Mouse (Mus musculus) midbrain, embryonic 16.5 days (tissue): ENCODE measurements around the gene Ttc33. TPM values are rescaled to one million over a fixed set of nuclear protein-coding genes. Genes with fewer than 3 reads are reported as not detected.

ENCODE experiments used
- ATAC-seq: fragments of 200-750 bp; cut with Nextera tagmentation; 2 replicates; pipeline ENCODE4 v1.8.0; 2017; ENCODE audit warnings: moderate TSS enrichment
- H3K27ac ChIP-seq: fragments of 300-500 bp; sonication (generic); 2 replicates; pipeline ENCODE4 v1.5.1; 2014; ENCODE audit warnings: mild to moderate bottlenecking, low read length, mixed read lengths
- H3K27me3 ChIP-seq: fragments of 300-500 bp; sonication (generic); 2 replicates; pipeline ENCODE4 v1.6.1; 2014; ENCODE audit warnings: low read depth, low read length, mixed read lengths; ENCODE audit not compliant: control insufficient read depth, insufficient read depth
- H3K36me3 ChIP-seq: fragments of 300-500 bp; sonication (generic); 2 replicates; pipeline ENCODE4 v1.6.1; 2014; ENCODE audit warnings: mild to moderate bottlenecking, low read length, moderate library complexity, mixed read lengths; ENCODE audit not compliant: control insufficient read depth, insufficient read depth
- H3K4me1 ChIP-seq: fragments of 300-500 bp; sonication (generic); 2 replicates; pipeline ENCODE4 v1.6.1; 2014; ENCODE audit warnings: mild to moderate bottlenecking, low read length, mixed read lengths; ENCODE audit not compliant: control insufficient read depth, insufficient read depth
- H3K4me2 ChIP-seq: fragments of 300-500 bp; sonication (generic); 2 replicates; pipeline ENCODE4 v1.6.1; 2014; ENCODE audit warnings: mild to moderate bottlenecking, low read length, mixed read lengths
- H3K4me3 ChIP-seq: fragments of 300-500 bp; sonication (generic); 2 replicates; pipeline ENCODE4 v1.5.1; 2014; ENCODE audit warnings: low read depth, mild to moderate bottlenecking, low read length, moderate library complexity, mixed read lengths
- H3K9ac ChIP-seq: fragments of 300-500 bp; sonication (generic); 2 replicates; pipeline ENCODE4 v1.6.1; 2014; ENCODE audit warnings: low read depth, low read length, mixed read lengths
- H3K9me3 ChIP-seq: fragments of 300-500 bp; sonication (generic); replicated peaks from 2 replicates; pipeline ENCODE4 v1.6.1; 2014; ENCODE audit warnings: mild to moderate bottlenecking, low read length, mixed read lengths; ENCODE audit not compliant: control insufficient read depth, poor library complexity, severe bottlenecking
- WGBS: fragments of 180-500 bp; shearing (Covaris S2); extraction: QIAGEN DNeasy Blood & Tissue Kit; methylation state at CpG from one replicate; pipeline ENCODE4 v1.1.7; 2014; 5-methylcytosine and 5-hydroxymethylcytosine counted together
- polyA plus RNA-seq: library from polyadenylated mRNA; unstranded; fragments of >200 nt; fragmentation: Nextera tagmentation; extraction: Ambion mirVana; gene quantifications from 2 replicates; pipeline ENCODE4 v1.2.1, GENCODE M21; 2015

Gene Ttc33
- polyA plus RNA-seq, 1 experiment from 2014 or later = 58.0 TPM

GRCm38 (mm10) chr15:5165121-5165773 is 20.1 kb upstream of the Ttc33 start:
- H3K36me3 ChIP-seq = peaks cover 14% of the 10 kb centered on the region
- H3K4me2 ChIP-seq = no peak overlapping the region
- H3K27ac ChIP-seq = no peak overlapping the region
- H3K4me1 ChIP-seq = no peaks in the 10 kb centered on the region
- H3K27me3 ChIP-seq = no peaks in the 10 kb centered on the region
- H3K9ac ChIP-seq = no peak overlapping the region
- no peaks in the 10 kb centered on the region for H3K9me3 ChIP-seq
- WGBS = 90% methylated on average over 12 of the region's 12 CpGs
- no peak overlapping the region for H3K4me3 ChIP-seq
- ATAC-seq = no peak

GRCm38 (mm10) chr15:5173217-5173820 is 12.0 kb upstream of the Ttc33 start:
- no peak overlapping the region for H3K4me2 ChIP-seq
- no peak for ATAC-seq
- no peak overlapping the region for H3K4me3 ChIP-seq
- no peaks in the 10 kb centered on the region for H3K9me3 ChIP-seq
- no peak overlapping the region for H3K27ac ChIP-seq
- 94% methylated on average over 12 of the region's 12 CpGs for WGBS
- H3K4me1 ChIP-seq = no peaks in the 10 kb centered on the region
- no peak overlapping the region for H3K9ac ChIP-seq
- no peaks in the 10 kb centered on the region for H3K27me3 ChIP-seq
- H3K36me3 ChIP-seq = peaks cover 22% of the 10 kb centered on the region

- H3K9me3 ChIP-seq = no peaks in the 10 kb centered on the region
- H3K27me3 ChIP-seq = no peaks in the 10 kb centered on the region
- 42% methylated on average over 10 of the region's 11 CpGs for WGBS
- no peaks in the 10 kb centered on the region for H3K36me3 ChIP-seq
- peak overlapping the region; percentile 62 for H3K4me3 ChIP-seq
- H3K4me2 ChIP-seq = peak overlapping the region; percentile 68
- ATAC-seq = peak; percentile 66
- H3K9ac ChIP-seq = peak overlapping the region; percentile 61
- peak overlapping the region; percentile 91 for H3K27ac ChIP-seq
- peaks cover 17% of the 10 kb centered on the region for H3K4me1 ChIP-seq
These were observed 526 bp upstream of the Ttc33 start for GRCm38 (mm10) chr15:5184668-5185330.

GRCm38 (mm10) chr15:5186293-5186675 is 959 bp downstream of the Ttc33 start:
- Histone ChIP-seq H3K9ac (peak overlapping the region; percentile 61), H3K27ac (peak overlapping the region; percentile 91), H3K9me3 (no peaks in the 10 kb centered on the region), H3K36me3 (no peaks in the 10 kb centered on the region), H3K4me3 (peak overlapping the region; percentile 62), H3K4me2 (peak overlapping the region; percentile 68), H3K4me1 (peaks cover 17% of the 10 kb centered on the region), H3K27me3 (no peaks in the 10 kb centered on the region)
- 36% methylated on average over 10 of the region's 10 CpGs for WGBS
- no peak; the same call in 1 of the 2 replicates for ATAC-seq

GRCm38 (mm10) chr15:5187116-5187515 is 1.8 kb downstream of the Ttc33 start:
- no peak overlapping the region for H3K4me2 ChIP-seq
- no peak overlapping the region for H3K9ac ChIP-seq
- no peaks in the 10 kb centered on the region for H3K27me3 ChIP-seq
- no peaks in the 10 kb centered on the region for H3K9me3 ChIP-seq
- H3K4me1 ChIP-seq = peaks cover 17% of the 10 kb centered on the region
- 54% methylated on average over 4 of the region's 4 CpGs for WGBS
- ATAC-seq = no peak
- peaks cover 5% of the 10 kb centered on the region; the same call in 1 of the 2 replicates for H3K36me3 ChIP-seq
- no peak overlapping the region for H3K4me3 ChIP-seq
- no peak overlapping the region for H3K27ac ChIP-seq

GRCm38 (mm10) chr15:5188029-5188428 is 2.7 kb downstream of the Ttc33 start:
- no peak overlapping the region for H3K27ac ChIP-seq
- no peaks in the 10 kb centered on the region for H3K9me3 ChIP-seq
- peaks cover 5% of the 10 kb centered on the region; the same call in 1 of the 2 replicates for H3K36me3 ChIP-seq
- no peaks in the 10 kb centered on the region for H3K27me3 ChIP-seq
- H3K4me1 ChIP-seq = peaks cover 17% of the 10 kb centered on the region
- H3K4me2 ChIP-seq = no peak overlapping the region
- no peak overlapping the region for H3K9ac ChIP-seq
- no peak for ATAC-seq
- 94% methylated on average over 1 of the region's 1 CpGs for WGBS
- no peak overlapping the region for H3K4me3 ChIP-seq

GRCm38 (mm10) chr15:5189504-5190093 is 4.3 kb downstream of the Ttc33 start:
- Histone ChIP-seq H3K9me3 (no peaks in the 10 kb centered on the region), H3K27ac (no peak overlapping the region), H3K9ac (no peak overlapping the region), H3K36me3 (peaks cover 5% of the 10 kb centered on the region; the same call in 1 of the 2 replicates), H3K4me2 (no peak overlapping the region), H3K4me1 (peaks cover 12% of the 10 kb centered on the region), H3K4me3 (no peak overlapping the region), H3K27me3 (no peaks in the 10 kb centered on the region)
- ATAC-seq = no peak
- WGBS = 69% methylated on average over 10 of the region's 10 CpGs

GRCm38 (mm10) chr15:5193833-5194232 is 8.5 kb downstream of the Ttc33 start:
- no peak overlapping the region for H3K9ac ChIP-seq
- H3K4me3 ChIP-seq = no peak overlapping the region
- WGBS = 81% methylated on average over 3 of the region's 3 CpGs
- no peaks in the 10 kb centered on the region for H3K9me3 ChIP-seq
- peaks cover 5% of the 10 kb centered on the region; the same call in 1 of the 2 replicates for H3K36me3 ChIP-seq
- no peak overlapping the region for H3K4me2 ChIP-seq
- 0 out of 2 replicates have a peak, but pooled peaks have one; percentile 14 for ATAC-seq
- H3K27me3 ChIP-seq = no peaks in the 10 kb centered on the region
- H3K4me1 ChIP-seq = no peaks in the 10 kb centered on the region
- no peak overlapping the region for H3K27ac ChIP-seq
